Mouse (Mus musculus): ENCODE measurements around the gene Cdc37l1.

DNA sequence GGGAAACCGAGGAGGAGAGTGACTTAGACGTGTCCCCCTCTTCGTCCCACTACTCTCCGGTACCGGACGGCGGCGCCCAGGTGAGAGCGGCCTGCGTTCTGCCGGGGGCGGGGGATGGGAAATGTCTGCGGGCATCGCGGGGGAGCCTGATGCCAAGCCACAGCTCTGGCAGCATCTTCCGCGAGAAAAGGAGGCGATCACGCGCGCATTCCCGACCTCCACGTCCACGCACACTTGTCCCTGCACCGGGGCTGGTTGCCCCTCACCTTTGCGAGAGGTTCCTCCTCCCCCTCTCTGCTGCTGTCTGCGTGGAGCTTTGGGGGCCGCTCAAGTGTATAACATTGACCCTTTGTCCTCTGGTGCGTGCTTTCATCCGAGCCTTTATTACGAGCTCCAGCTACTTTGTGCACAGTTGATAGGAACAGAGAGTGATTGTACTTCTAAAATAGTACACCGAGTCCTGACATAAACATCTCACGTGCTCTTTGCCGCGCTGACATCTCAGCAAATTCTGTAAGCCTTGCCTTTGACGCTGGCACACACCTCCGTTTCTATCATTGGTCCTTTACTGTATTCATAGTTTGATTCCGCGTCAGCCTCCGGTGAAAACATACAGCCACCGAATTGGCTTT, 554 bp downstream of the Cdc37l1 start:
- no peak for TF ChIP-seq CTCF (IDR thresholded peaks at IDR 0.05; ENCODE audit: control insufficient read depth, insufficient read depth, low read length)
- no peak for TF ChIP-seq POLR2A (IDR thresholded peaks at IDR 0.05; ENCODE audit: borderline replicate concordance, control insufficient read depth, low read depth, low read length)

Measured in bone marrow, adult 2 months (tissue).